Mouse (Mus musculus) lung, postnatal 0 days (tissue): ENCODE data around the gene Gcdh. TPM values are rescaled to one million over a fixed set of nuclear protein-coding genes. Genes with fewer than 3 reads are reported as not detected.

Experiments used
- ATAC-seq: fragments of 200-750 bp; cut with Nextera tagmentation; 2 replicates; pipeline ENCODE4 v1.8.0; 2017; ENCODE audit warnings: moderate library complexity
- DNase-seq: peaks from one replicate; pipeline ENCODE4 v3.0.0-alpha.2; 2016; ENCODE audit warnings: low spot score
- H3K27ac ChIP-seq: fragments of 300-500 bp; sonication (generic); 2 replicates; pipeline ENCODE4 v1.5.1; 2014; ENCODE audit warnings: antibody characterized with exemption, mild to moderate bottlenecking, low read length, mixed read lengths
- H3K27me3 ChIP-seq: fragments of 300-500 bp; sonication (generic); replicated peaks from 2 replicates; pipeline ENCODE4 v1.6.1; 2014; ENCODE audit warnings: low read length, mixed read lengths; ENCODE audit not compliant: insufficient read depth
- H3K36me3 ChIP-seq: fragments of 300-500 bp; sonication (generic); 2 replicates; pipeline ENCODE4 v1.6.1; 2014; ENCODE audit warnings: low read length, mixed read lengths; ENCODE audit not compliant: insufficient read depth
- H3K4me1 ChIP-seq: fragments of 300-500 bp; sonication (generic); 2 replicates; pipeline ENCODE4 v1.6.1; 2014; ENCODE audit warnings: antibody characterized with exemption, low read depth, low read length, mixed read lengths; ENCODE audit not compliant: insufficient read depth
- H3K4me2 ChIP-seq: fragments of 300-500 bp; sonication (generic); replicated peaks from 2 replicates; pipeline ENCODE4 v1.6.1; 2014; ENCODE audit warnings: low read depth, mild to moderate bottlenecking, low read length, moderate library complexity, mixed read lengths
- H3K4me3 ChIP-seq: fragments of 300-500 bp; sonication (generic); 2 replicates; pipeline ENCODE4 v1.5.1; 2014; ENCODE audit warnings: low read depth, low read length
- H3K9ac ChIP-seq: fragments of 300-500 bp; sonication (generic); replicated peaks from 2 replicates; pipeline ENCODE4 v1.6.1; 2014; ENCODE audit warnings: low read depth, mild to moderate bottlenecking
- H3K9me3 ChIP-seq: fragments of 300-500 bp; sonication (generic); 2 replicates; pipeline ENCODE4 v1.6.1; 2016; ENCODE audit warnings: low read length, mixed read lengths
- CTCF ChIP-seq: IDR thresholded peaks from 2 replicates; pipeline ENCODE4 v1.5.1; 2016; ENCODE audit warnings: antibody characterized with exemption, mild to moderate bottlenecking
- EP300 ChIP-seq: IDR thresholded peaks from 2 replicates; pipeline ENCODE4 v1.6.1; 2016; ENCODE audit warnings: antibody characterized with exemption, mild to moderate bottlenecking, control low read depth
- WGBS: fragments of 180-500 bp; shearing (Covaris S2); extraction: QIAGEN DNeasy Blood & Tissue Kit; methylation state at CpG from one replicate; pipeline ENCODE4 v1.1.7; 2014; 5-methylcytosine and 5-hydroxymethylcytosine counted together
- polyA plus RNA-seq: library from polyadenylated mRNA; unstranded; fragments of >200 nt; fragmentation: Nextera tagmentation; extraction: Ambion mirVana; gene quantifications from 2 replicates; pipeline ENCODE4 v1.2.1, GENCODE M21; 2015

The Gcdh gene
- polyA plus RNA-seq, 1 experiment from 2014 or later, result 16.2 TPM

GRCm38 (mm10) chr8:84912895-84913501 lies 19.3 kb upstream of the Gcdh start:
- DNase-seq (peak; percentile 91), ATAC-seq (peak; percentile 59)
- H3K4me1 ChIP-seq, result no peaks in the 10 kb centered on the region; the same call in 1 of the 2 replicates
- 0 out of 2 replicates have a peak overlapping the region, but pooled peaks have one; percentile 32 for H3K27ac ChIP-seq
- under 1% methylated on average over 55 of the region's 55 CpGs for WGBS
- H3K4me2 ChIP-seq, result peak overlapping the region; percentile 53
- no peak overlapping the region for H3K9ac ChIP-seq
- TF ChIP-seq CTCF (0 out of 2 replicates have a peak, but pooled peaks have one; percentile 2), EP300 (no peak)
- no peaks in the 10 kb centered on the region for H3K36me3 ChIP-seq
- H3K4me3 ChIP-seq, result peak overlapping the region; percentile 40
- peaks cover 14% of the 10 kb centered on the region for H3K27me3 ChIP-seq
- H3K9me3 ChIP-seq, result no peaks in the 10 kb centered on the region

DNA sequence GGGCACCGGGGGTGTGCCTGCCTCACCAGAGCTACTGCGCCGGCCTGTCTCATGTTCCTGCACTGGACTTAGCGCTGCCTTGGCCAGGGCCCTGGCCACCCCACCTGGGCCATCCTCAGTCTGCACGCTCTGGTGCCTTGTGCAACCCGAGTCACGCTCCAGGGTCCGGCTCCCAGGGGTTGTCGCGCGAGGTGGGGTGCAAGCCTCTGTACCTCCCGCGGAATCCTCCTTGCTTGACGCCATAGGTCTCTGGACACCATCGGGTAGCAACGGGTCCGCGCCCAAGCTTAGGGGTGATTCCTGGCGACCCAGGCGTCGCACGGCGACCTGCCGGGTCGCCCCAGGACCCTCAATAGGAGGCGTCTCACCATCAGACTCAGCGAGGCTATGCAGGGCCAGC lies 18.7 kb upstream of the Gcdh start:
- no peak overlapping the region for H3K27ac ChIP-seq
- WGBS, result 25% methylated on average over 27 of the region's 27 CpGs
- TF ChIP-seq CTCF (no peak), EP300 (no peak)
- H3K4me2 ChIP-seq, result peak overlapping the region; percentile 53; the same call in 1 of the 2 replicates
- no peak for DNase-seq
- no peaks in the 10 kb centered on the region for H3K9me3 ChIP-seq
- H3K4me3 ChIP-seq, result 0 out of 2 replicates have a peak overlapping the region, but pooled peaks have one; percentile 40
- ATAC-seq, result no peak
- peaks cover 10% of the 10 kb centered on the region for H3K27me3 ChIP-seq
- no peaks in the 10 kb centered on the region; the same call in 1 of the 2 replicates for H3K4me1 ChIP-seq
- H3K9ac ChIP-seq, result no peak overlapping the region
- H3K36me3 ChIP-seq, result no peaks in the 10 kb centered on the region

- Histone ChIP-seq H3K27me3 (peaks cover 10% of the 10 kb centered on the region), H3K9ac (no peak overlapping the region), H3K9me3 (no peaks in the 10 kb centered on the region), H3K27ac (no peak overlapping the region), H3K4me3 (no peak overlapping the region), H3K4me2 (no peak overlapping the region), H3K36me3 (no peaks in the 10 kb centered on the region), H3K4me1 (no peaks in the 10 kb centered on the region; the same call in 1 of the 2 replicates)
- WGBS, result 85% methylated on average over 9 of the region's 9 CpGs
- ATAC-seq, result no peak
- TF ChIP-seq CTCF, result no peak
- no peak for TF ChIP-seq EP300
- DNase-seq, result no peak
These were observed 18.1 kb upstream of the Gcdh start for GRCm38 (mm10) chr8:84911854-84912253.

GRCm38 (mm10) chr8:84910551-84910950 lies 16.8 kb upstream of the Gcdh start:
- H3K4me2 ChIP-seq, result no peak overlapping the region
- WGBS, result 75% methylated on average over 6 of the region's 6 CpGs
- no peak overlapping the region for H3K9ac ChIP-seq
- ATAC-seq (no peak), DNase-seq (no peak)
- no peaks in the 10 kb centered on the region for H3K36me3 ChIP-seq
- no peak overlapping the region for H3K27ac ChIP-seq
- no peaks in the 10 kb centered on the region; the same call in 1 of the 2 replicates for H3K4me1 ChIP-seq
- no peak overlapping the region for H3K4me3 ChIP-seq
- H3K27me3 ChIP-seq, result peaks cover 10% of the 10 kb centered on the region
- TF ChIP-seq EP300 (no peak), CTCF (no peak)
- no peaks in the 10 kb centered on the region for H3K9me3 ChIP-seq

- 77% methylated on average over 5 of the region's 5 CpGs for WGBS
- Histone ChIP-seq H3K36me3 (no peaks in the 10 kb centered on the region), H3K27me3 (peaks cover 10% of the 10 kb centered on the region), H3K9ac (no peak overlapping the region), H3K27ac (no peak overlapping the region), H3K4me3 (no peak overlapping the region), H3K9me3 (no peaks in the 10 kb centered on the region), H3K4me1 (no peaks in the 10 kb centered on the region; the same call in 1 of the 2 replicates), H3K4me2 (no peak overlapping the region)
- TF ChIP-seq EP300 (no peak), CTCF (no peak)
- ATAC-seq (no peak), DNase-seq (peak; percentile 25)
These were observed 16.2 kb upstream of the Gcdh start for GRCm38 (mm10) chr8:84909949-84910348.

GRCm38 (mm10) chr8:84909162-84909767 lies 15.5 kb upstream of the Gcdh start:
- Histone ChIP-seq H3K4me2 (peak overlapping the region; percentile 86), H3K4me3 (peak overlapping the region; percentile 52), H3K4me1 (no peaks in the 10 kb centered on the region; the same call in 1 of the 2 replicates), H3K9me3 (no peaks in the 10 kb centered on the region), H3K9ac (peak overlapping the region; percentile 62; the same call in 1 of the 2 replicates), H3K27ac (no peak overlapping the region), H3K27me3 (peaks cover 9% of the 10 kb centered on the region), H3K36me3 (no peaks in the 10 kb centered on the region)
- ATAC-seq (no peak), DNase-seq (no peak)
- 47% methylated on average over 20 of the region's 20 CpGs for WGBS
- TF ChIP-seq EP300, result no peak
- TF ChIP-seq CTCF, result no peak
